Mouse (Mus musculus) liver, embryonic 14.5 days (tissue): ENCODE results near the gene Trip13. TPM values are rescaled to one million over a fixed set of nuclear protein-coding genes. Genes with fewer than 3 reads are reported as not detected.

Experiments
- ATAC-seq: fragments of 200-750 bp; cut with Nextera tagmentation; 2 replicates; pipeline ENCODE4 v1.8.0; 2017; ENCODE audit warnings: moderate number of reproducible peaks, mild to moderate bottlenecking, moderate library complexity; ENCODE audit not compliant: insufficient read depth
- DNase-seq, 3 experiments: peaks; one replicate each; pipeline ENCODE4 v3.0.0-alpha.2; 2012 to 2013; ENCODE audit warnings: low read depth in 3 of 3, low spot score in 3 of 3
- H3K27ac ChIP-seq: fragments of 300-500 bp; sonication (generic); 2 replicates; pipeline ENCODE4 v1.5.1; 2014; ENCODE audit warnings: moderate library complexity, mild to moderate bottlenecking, control low read depth, inconsistent platforms
- H3K27me3 ChIP-seq: fragments of 300-500 bp; sonication (generic); 2 replicates; pipeline ENCODE4 v1.6.1; 2014; ENCODE audit warnings: mild to moderate bottlenecking, low read length, moderate library complexity; ENCODE audit not compliant: control insufficient read depth, insufficient read depth
- H3K36me3 ChIP-seq: fragments of 300-500 bp; sonication (generic); replicated peaks from 2 replicates; pipeline ENCODE4 v1.6.1; 2014; ENCODE audit warnings: low read depth; ENCODE audit not compliant: control insufficient read depth, insufficient read depth
- H3K4me1 ChIP-seq, 2 experiments: fragments of 200-500 bp in 1 of 2; fragments of 300-500 bp in 1 of 2; sonication (generic) in 1 of 2; replicated peaks; 2 replicates each; pipeline ENCODE4 v1.6.1; 2012 to 2014; ENCODE audit warnings: antibody characterized with exemption in 1 of 2, inconsistent platforms in 1 of 2, low read length in 1 of 2; ENCODE audit not compliant: control insufficient read depth in 2 of 2, insufficient read depth in 2 of 2
- H3K4me2 ChIP-seq: fragments of 300-500 bp; sonication (generic); 2 replicates; pipeline ENCODE4 v1.6.1; 2014; ENCODE audit warnings: low read depth, mild to moderate bottlenecking, control low read depth, moderate library complexity
- H3K4me3 ChIP-seq, 2 experiments: fragments of 200-500 bp in 1 of 2; fragments of 300-500 bp in 1 of 2; sonication (generic) in 1 of 2; 2 replicates each; pipeline ENCODE4 v1.5.1; 2012 to 2014; ENCODE audit warnings: low read depth in 2 of 2, low read length in 2 of 2, mild to moderate bottlenecking in 2 of 2, control low read depth in 1 of 2, inconsistent platforms in 1 of 2, moderate library complexity in 1 of 2; ENCODE audit not compliant: insufficient read depth in 1 of 2
- H3K9ac ChIP-seq: fragments of 300-500 bp; sonication (generic); replicated peaks from 2 replicates; pipeline ENCODE4 v1.6.1; 2014; ENCODE audit warnings: mild to moderate bottlenecking, control low read depth, moderate library complexity
- H3K9me3 ChIP-seq: fragments of 300-500 bp; sonication (generic); 2 replicates; pipeline ENCODE4 v1.6.1; 2016; ENCODE audit warnings: low read length, mixed read lengths; ENCODE audit not compliant: control insufficient read depth
- CTCF ChIP-seq: IDR thresholded peaks from 2 replicates; pipeline ENCODE4 v1.5.1; 2016; ENCODE audit warnings: antibody characterized with exemption, low read depth, control low read depth
- EP300 ChIP-seq: IDR thresholded peaks from 2 replicates; pipeline ENCODE4 v1.6.1; 2016; ENCODE audit warnings: antibody characterized with exemption, low read depth
- WGBS: fragments of 180-500 bp; shearing (Covaris S2); extraction: QIAGEN DNeasy Blood & Tissue Kit; methylation state at CpG from one replicate; pipeline ENCODE4 v1.1.7; 2014; ENCODE audit not compliant: insufficient replicate concordance; 5-methylcytosine and 5-hydroxymethylcytosine counted together
- polyA plus RNA-seq, 2 experiments: library from polyadenylated mRNA; depleted of rRNA in 1 of 2; stranded (reverse) in 1 of 2; unstranded in 1 of 2; fragments of >200 nt; fragmentation: Nextera tagmentation in 1 of 2; extraction: Ambion mirVana in 1 of 2; gene quantifications; 2 replicates each; pipeline versions ENCODE4 v1.2.1 to v1.2.3; 2012 to 2014

Trip13 gene
- polyA plus RNA-seq, 2 experiments = 11.5 to 21.9 TPM

GRCm38 (mm10) chr13:73963551-73963950 is 26.0 kb upstream of the Trip13 start, which contains the start of gene Zdhhc11:
TSS of gene Zdhhc11 (plus strand) at chr13:73963851.
- TF ChIP-seq CTCF (no peak), EP300 (no peak)
- H3K4me3 ChIP-seq = no peak within 1 kb of the TSS
- H3K27me3 ChIP-seq = no peaks in the 10 kb centered on the region
- peaks cover 3% of the 10 kb centered on the region for H3K36me3 ChIP-seq
- no peaks in the 10 kb centered on the region for H3K4me1 ChIP-seq
- no peak within 1 kb of the TSS for H3K27ac ChIP-seq
- no peak for DNase-seq
- no peak within 1 kb of the TSS for H3K9ac ChIP-seq
- H3K4me2 ChIP-seq = no peak within 1 kb of the TSS
- 68% methylated on average over 5 of the region's 5 CpGs for WGBS
- ATAC-seq = no peak
- no peaks in the 10 kb centered on the region for H3K9me3 ChIP-seq

- 0 out of 2 replicates have a peak, but pooled peaks have one; percentile 27 for TF ChIP-seq CTCF
- TF ChIP-seq EP300 = no peak
- no peak overlapping the region for H3K4me2 ChIP-seq
- H3K4me3 ChIP-seq = no peak overlapping the region
- WGBS = 64% methylated on average over 4 of the region's 4 CpGs
- no peak overlapping the region for H3K9ac ChIP-seq
- peaks cover 8% of the 10 kb centered on the region for H3K36me3 ChIP-seq
- no peaks in the 10 kb centered on the region for H3K9me3 ChIP-seq
- H3K27me3 ChIP-seq = no peaks in the 10 kb centered on the region
- ATAC-seq (no peak), DNase-seq (no peak)
- H3K4me1 ChIP-seq = no peaks in the 10 kb centered on the region
- H3K27ac ChIP-seq = no peak overlapping the region
These were observed 23.6 kb upstream of the Trip13 start for GRCm38 (mm10) chr13:73961177-73961576.

- no peaks in the 10 kb centered on the region for H3K9me3 ChIP-seq
- H3K9ac ChIP-seq = no peak overlapping the region
- TF ChIP-seq EP300 (no peak), CTCF (no peak)
- no peak overlapping the region for H3K4me2 ChIP-seq
- DNase-seq (no peak), ATAC-seq (no peak)
- WGBS = 81% methylated on average over 10 of the region's 10 CpGs
- H3K36me3 ChIP-seq = peaks cover 10% of the 10 kb centered on the region
- no peaks in the 10 kb centered on the region for H3K27me3 ChIP-seq
- H3K4me1 ChIP-seq = no peaks in the 10 kb centered on the region
- H3K27ac ChIP-seq = no peak overlapping the region
- no peak overlapping the region for H3K4me3 ChIP-seq
These were observed 22.6 kb upstream of the Trip13 start for GRCm38 (mm10) chr13:73960117-73960652.

- 46% methylated on average over 5 of the region's 5 CpGs for WGBS
- Histone ChIP-seq H3K36me3 (peaks cover 17% of the 10 kb centered on the region), H3K4me3 (no peak overlapping the region), H3K4me1 (no peaks in the 10 kb centered on the region), H3K27ac (no peak overlapping the region), H3K9ac (no peak overlapping the region), H3K9me3 (no peaks in the 10 kb centered on the region), H3K27me3 (no peaks in the 10 kb centered on the region), H3K4me2 (no peak overlapping the region)
- ATAC-seq (no peak), DNase-seq (no peak)
- no peak for TF ChIP-seq EP300
- no peak for TF ChIP-seq CTCF
These were observed 17.9 kb upstream of the Trip13 start for GRCm38 (mm10) chr13:73955531-73955930.

- no peaks in the 10 kb centered on the region for H3K9me3 ChIP-seq
- no peaks in the 10 kb centered on the region for H3K27me3 ChIP-seq
- no peak for ATAC-seq
- no peak overlapping the region for H3K4me3 ChIP-seq
- H3K27ac ChIP-seq = no peak overlapping the region
- WGBS = 64% methylated on average over 6 of the region's 6 CpGs
- H3K4me1 ChIP-seq = no peaks in the 10 kb centered on the region
- no peak for DNase-seq
- no peak overlapping the region for H3K4me2 ChIP-seq
- no peak overlapping the region for H3K9ac ChIP-seq
- peaks cover 14% of the 10 kb centered on the region for H3K36me3 ChIP-seq
- TF ChIP-seq CTCF = no peak
- TF ChIP-seq EP300 = no peak
These were observed 17.1 kb upstream of the Trip13 start for GRCm38 (mm10) chr13:73954666-73955065.
